Mouse (Mus musculus) heart, postnatal 14 days (tissue): Measurements from ENCODE around the gene Zfp326. TPM values are rescaled to one million over a fixed set of nuclear protein-coding genes. Genes with fewer than 3 reads are reported as not detected.
A peak's percentile ranks its signal among the peaks of the same experiment; 100 is the strongest.
"Not testable (repeated sequence)": the region's sequence is repeated elsewhere in the genome, so short reads cannot be mapped to it uniquely, and the experiment has no call there.

ENCODE experiments used
- DNase-seq, 2 experiments: peaks; one replicate each; pipeline ENCODE4 v3.0.0; 2021 to 2022
- intact Hi-C: fragments of 180-260 bp; cut with DNase I; formaldehyde crosslinking; loops from one replicate; pipeline ENCODE4 v1.15.1; 2025
- total RNA-seq, 2 experiments: library from RNA; stranded (reverse); gene quantifications; 2 replicates each; pipeline ENCODE4 v1.2.3; 2021

Zfp326 gene
- total RNA-seq, 2 experiments from 2014 or later: 14.5 to 15.6 TPM

- DNase-seq, intact Hi-C loops: not testable (repeated sequence)
Measured at GRCm38 (mm10) chr5:105865110-105865628, 11.2 kb upstream of the Zfp326 start.

- intact Hi-C loops: no loop called here
- no peak for DNase-seq
Measured at GRCm38 (mm10) chr5:105867427-105867826, 8.9 kb upstream of the Zfp326 start.

- DNase-seq: peak in 1 of 2 experiments; percentile 40
- intact Hi-C loops: loop anchor here (1.0 to 2.0 kb wide), 2 partner anchors 188 to 463 kb away; no protein-coding TSS in a partner anchor
Measured at GRCm38 (mm10) chr5:105867841-105868447, 8.4 kb upstream of the Zfp326 start.

GRCm38 (mm10) chr5:105868593-105868992 lies 7.8 kb upstream of the Zfp326 start:
- peak; percentile 82 to 89 for DNase-seq
- intact Hi-C loops: loop anchor here (1.0 to 2.0 kb wide), 2 partner anchors 188 to 464 kb away; no protein-coding TSS in a partner anchor

- no peak for DNase-seq
- intact Hi-C loops: loop anchor here (2.0 to 5.0 kb wide), 3 partner anchors 352 to 465 kb away; partner anchors contain the start of gene Lrrc8c
Measured at GRCm38 (mm10) chr5:105869739-105870138, 6.6 kb upstream of the Zfp326 start.

- DNase-seq: no peak
Measured at GRCm38 (mm10) chr5:105871140-105871539, 5.2 kb upstream of the Zfp326 start.

GRCm38 (mm10) chr5:105872176-105872575 lies 4.2 kb upstream of the Zfp326 start:
- no peak for DNase-seq
- intact Hi-C loops: loop anchor here (5.0 kb wide), 2 partner anchors 355 to 375 kb away; partner anchors contain the start of gene Lrrc8c

More at GRCm38 (mm10) chr5:105871140-105871539, 5.2 kb upstream of the Zfp326 start:
- intact Hi-C loops: loop anchor here (5.0 kb wide), 2 partner anchors 354 to 374 kb away; partner anchors contain the start of gene Lrrc8c

GRCm38 (mm10) chr5:105872916-105873315 lies 3.4 kb upstream of the Zfp326 start:
- intact Hi-C loops: loop anchor here (5.0 kb wide), 2 partner anchors 356 to 376 kb away; partner anchors contain the start of gene Lrrc8c
- no peak for DNase-seq

GRCm38 (mm10) chr5:105873774-105874173 lies 2.6 kb upstream of the Zfp326 start:
- no peak for DNase-seq
- intact Hi-C loops: loop anchor here (5.0 kb wide), 2 partner anchors 356 to 376 kb away; partner anchors contain the start of gene Lrrc8c

GRCm38 (mm10) chr5:105874476-105874875 lies 1.9 kb upstream of the Zfp326 start:
- intact Hi-C loops: loop anchor here (5.0 kb wide), 2 partner anchors 357 to 377 kb away; partner anchors contain the start of gene Lrrc8c

GRCm38 (mm10) chr5:105876925-105877774 lies 785 bp downstream of the Zfp326 start:
- intact Hi-C loops: no loop called here
- peak in 1 of 2 experiments; percentile 41 for DNase-seq

More at GRCm38 (mm10) chr5:105874476-105874875, 1.9 kb upstream of the Zfp326 start:
- no peak for DNase-seq

- no peak for DNase-seq
- intact Hi-C loops: no loop called here
Measured at GRCm38 (mm10) chr5:105887317-105887716, 11.0 kb downstream of the Zfp326 start.

- intact Hi-C loops: no loop called here
- no peak for DNase-seq
Measured at GRCm38 (mm10) chr5:105898161-105898560, 21.8 kb downstream of the Zfp326 start.

- DNase-seq: no peak
- intact Hi-C loops: no loop called here
Measured at GRCm38 (mm10) chr5:105909209-105909608, 32.8 kb downstream of the Zfp326 start.

GRCm38 (mm10) chr5:105909671-105910070 lies 33.3 kb downstream of the Zfp326 start:
- DNase-seq: no peak
- intact Hi-C loops: no loop called here

GRCm38 (mm10) chr5:105911498-105911897 lies 35.1 kb downstream of the Zfp326 start:
- no peak for DNase-seq
- intact Hi-C loops: no loop called here

- intact Hi-C loops: no loop called here
- no peak for DNase-seq
Measured at GRCm38 (mm10) chr5:105917398-105917797, 41.0 kb downstream of the Zfp326 start.

- DNase-seq: peak in 1 of 2 experiments; percentile 16
- intact Hi-C loops: no loop called here
Measured at GRCm38 (mm10) chr5:105918289-105918688, 41.9 kb downstream of the Zfp326 start.

GRCm38 (mm10) chr5:105922818-105923487 lies 46.6 kb downstream of the Zfp326 start:
- DNase-seq: no peak
- intact Hi-C loops: loop anchor here (10.0 kb wide), 3 partner anchors 152 to 872 kb away; partner anchors contain the start of gene Barhl2

- DNase-seq: no peak
- intact Hi-C loops: loop anchor here (10.0 kb wide), 3 partner anchors 150 to 870 kb away; partner anchors contain the start of gene Barhl2
Measured at GRCm38 (mm10) chr5:105924347-105924746, 48.0 kb downstream of the Zfp326 start.
